Mouse (Mus musculus) embryonic facial prominence, embryonic 12.5 days (tissue): ENCODE measurements around the gene Scaf1. TPM values are rescaled to one million over a fixed set of nuclear protein-coding genes. Genes with fewer than 3 reads are reported as not detected.

Experiments
- ATAC-seq: fragments of 200-750 bp; cut with Nextera tagmentation; 2 replicates; pipeline ENCODE4 v1.8.0; 2017; ENCODE audit not compliant: insufficient number of reproducible peaks, insufficient read depth, low FRiP score, low TSS enrichment
- H3K27ac ChIP-seq: fragments of 300-500 bp; sonication (generic); 2 replicates; pipeline ENCODE4 v1.5.1; 2016; ENCODE audit warnings: mild to moderate bottlenecking
- H3K27me3 ChIP-seq: fragments of 300-500 bp; sonication (generic); 2 replicates; pipeline ENCODE4 v1.6.1; 2016; ENCODE audit warnings: mild to moderate bottlenecking, moderate library complexity
- H3K36me3 ChIP-seq: fragments of 300-500 bp; sonication (generic); 2 replicates; pipeline ENCODE4 v1.6.1; 2016; ENCODE audit warnings: mild to moderate bottlenecking
- H3K4me1 ChIP-seq: fragments of 300-500 bp; sonication (generic); 2 replicates; pipeline ENCODE4 v1.6.1; 2016
- H3K4me2 ChIP-seq: fragments of 300-500 bp; sonication (generic); replicated peaks from 2 replicates; pipeline ENCODE4 v1.6.1; 2016; ENCODE audit warnings: mild to moderate bottlenecking, moderate library complexity
- H3K4me3 ChIP-seq: fragments of 300-500 bp; sonication (generic); 2 replicates; pipeline ENCODE4 v1.5.1; 2016; ENCODE audit warnings: mild to moderate bottlenecking
- H3K9ac ChIP-seq: fragments of 300-500 bp; sonication (generic); 2 replicates; pipeline ENCODE4 v1.6.1; 2016; ENCODE audit warnings: mild to moderate bottlenecking, moderate library complexity
- H3K9me3 ChIP-seq: fragments of 300-500 bp; sonication (generic); 2 replicates; pipeline ENCODE4 v1.6.1; 2016; ENCODE audit warnings: mild to moderate bottlenecking, moderate library complexity
- WGBS: fragments of 180-500 bp; shearing (Covaris S2); methylation state at CpG from one replicate; pipeline ENCODE4 v1.1.7; 2016; 5-methylcytosine and 5-hydroxymethylcytosine counted together
- microRNA-seq: library from miRNA; unstranded; fragments of <30 nt; microRNA quantifications from one replicate; pipeline ENCODE4, GENCODE M21; 2017
- polyA plus RNA-seq: library from polyadenylated mRNA; unstranded; fragments of >200 nt; fragmentation: Nextera tagmentation; extraction: Ambion mirVana; gene quantifications from 2 replicates; pipeline ENCODE4 v1.2.1, GENCODE M21; 2016

Gene Scaf1
- polyA plus RNA-seq, 1 experiment from 2014 or later, result 43.8 TPM

DNA sequence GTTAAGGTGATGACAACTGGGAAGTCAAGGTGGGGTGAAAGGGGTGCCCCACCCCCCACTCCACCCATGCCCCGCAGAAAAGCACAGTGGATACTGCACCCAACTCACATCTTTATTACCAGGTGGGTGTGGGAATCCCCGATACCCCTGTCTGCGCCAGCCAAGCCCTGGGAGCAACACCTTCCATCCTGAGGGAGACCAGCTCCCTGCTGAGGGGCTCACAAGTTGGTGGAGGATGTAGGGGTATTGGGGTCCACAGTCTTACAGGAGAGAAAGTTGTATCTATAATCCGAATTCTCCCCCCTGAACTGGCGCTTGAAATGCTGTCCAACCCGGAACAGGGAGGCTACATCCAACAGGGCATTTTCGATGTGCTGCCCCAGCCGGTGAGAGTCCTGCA lies 56.9 kb downstream of the Scaf1 start:
- H3K27ac ChIP-seq, result no peak overlapping the region
- H3K9me3 ChIP-seq, result no peaks in the 10 kb centered on the region
- no peaks in the 10 kb centered on the region for H3K4me1 ChIP-seq
- H3K9ac ChIP-seq, result no peak overlapping the region
- ATAC-seq, result no peak
- H3K4me2 ChIP-seq, result no peak overlapping the region
- H3K4me3 ChIP-seq, result no peak overlapping the region
- 88% methylated on average over 8 of the region's 8 CpGs for WGBS
- H3K27me3 ChIP-seq, result no peaks in the 10 kb centered on the region
- peaks cover 40% of the 10 kb centered on the region for H3K36me3 ChIP-seq

DNA sequence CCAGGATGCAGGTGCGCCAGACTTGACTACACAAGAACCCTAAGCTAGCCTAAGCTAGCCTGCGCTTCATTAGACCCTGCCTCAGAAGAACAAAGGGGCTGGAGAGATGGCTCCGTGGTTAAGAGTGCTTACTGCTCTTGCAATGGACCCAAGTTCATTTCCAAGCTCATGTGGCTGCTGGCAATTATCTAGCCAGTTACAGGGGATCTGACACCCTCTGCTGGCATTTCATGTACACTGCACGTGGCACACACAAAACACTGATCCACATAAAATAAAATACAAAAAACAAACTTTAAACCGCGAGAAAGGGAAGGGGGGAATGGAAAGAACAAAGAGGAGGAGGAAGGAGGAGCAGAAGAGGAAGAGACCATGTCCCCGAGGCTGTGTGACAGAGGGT lies 58.0 kb downstream of the Scaf1 start:
- Histone ChIP-seq H3K27ac (no peak overlapping the region), H3K4me2 (no peak overlapping the region), H3K9ac (no peak overlapping the region), H3K27me3 (no peaks in the 10 kb centered on the region; the same call in 1 of the 2 replicates), H3K4me3 (no peak overlapping the region), H3K4me1 (no peaks in the 10 kb centered on the region), H3K36me3 (peaks cover 35% of the 10 kb centered on the region), H3K9me3 (no peaks in the 10 kb centered on the region)
- WGBS, result 63% methylated on average over 7 of the region's 7 CpGs
- ATAC-seq, result no peak

DNA sequence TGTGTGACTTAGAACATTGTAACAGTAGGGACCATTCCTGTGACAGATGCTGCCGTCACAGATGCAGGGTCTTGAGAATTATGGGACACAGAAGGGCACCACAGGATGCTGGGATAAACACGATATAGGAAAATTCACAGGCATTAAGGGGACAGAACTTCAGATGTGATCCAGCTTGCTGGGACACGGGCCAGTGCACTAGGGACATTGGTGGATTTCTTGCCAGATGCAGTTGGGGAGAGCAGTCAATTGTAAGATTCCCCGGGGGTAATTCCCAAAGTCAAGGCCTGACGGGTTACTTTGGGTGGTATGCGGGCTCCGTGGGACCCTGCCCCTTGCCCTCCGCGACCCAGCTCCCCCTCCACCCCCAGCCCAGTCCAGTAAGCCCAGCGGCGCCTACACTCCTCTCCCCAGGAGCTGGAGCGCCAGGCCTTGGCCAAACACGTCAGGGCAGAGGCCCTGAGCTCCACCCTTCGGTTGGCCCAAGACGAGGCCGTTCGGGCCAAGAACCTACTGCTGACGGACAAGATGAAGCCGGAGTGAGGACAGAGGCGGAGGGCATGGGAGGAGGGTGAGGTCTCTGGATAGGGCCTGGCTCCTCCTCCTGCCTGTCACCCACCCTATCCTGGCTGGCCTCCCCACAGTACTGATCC lies 58.9 kb downstream of the Scaf1 start:
- no peak for ATAC-seq
- H3K27me3 ChIP-seq, result peaks cover 2% of the 10 kb centered on the region; the same call in 1 of the 2 replicates
- H3K4me1 ChIP-seq, result peaks cover 3% of the 10 kb centered on the region; the same call in 1 of the 2 replicates
- no peaks in the 10 kb centered on the region for H3K9me3 ChIP-seq
- no peak overlapping the region for H3K9ac ChIP-seq
- WGBS, result 72% methylated on average over 20 of the region's 20 CpGs
- peaks cover 28% of the 10 kb centered on the region for H3K36me3 ChIP-seq
- H3K4me3 ChIP-seq, result no peak overlapping the region
- no peak overlapping the region for H3K4me2 ChIP-seq
- H3K27ac ChIP-seq, result no peak overlapping the region

DNA sequence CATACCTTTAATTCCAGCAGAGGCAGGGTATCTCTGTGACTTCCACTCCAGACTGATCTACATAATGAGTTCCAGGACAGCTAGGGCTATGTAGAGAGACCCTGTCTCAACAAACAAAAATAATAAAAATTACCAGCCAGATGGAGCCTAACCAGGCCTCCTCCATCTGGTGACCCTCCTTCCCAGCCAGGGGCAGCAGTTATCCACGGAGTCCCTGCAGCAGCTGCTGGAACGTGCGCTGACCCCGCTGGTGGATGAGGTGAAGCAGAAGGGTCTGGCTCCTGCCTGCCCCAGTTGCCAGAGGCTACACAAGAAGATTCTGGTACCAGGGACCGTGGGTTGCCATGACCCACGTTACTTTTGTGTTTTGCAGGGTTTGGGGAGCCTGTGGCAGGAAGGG lies 59.9 kb downstream of the Scaf1 start:
- no peak for ATAC-seq
- H3K36me3 ChIP-seq, result peaks cover 17% of the 10 kb centered on the region
- no peak overlapping the region for H3K4me2 ChIP-seq
- H3K27me3 ChIP-seq, result peaks cover 12% of the 10 kb centered on the region
- no peak overlapping the region for H3K4me3 ChIP-seq
- H3K4me1 ChIP-seq, result peaks cover 12% of the 10 kb centered on the region; the same call in 1 of the 2 replicates
- no peak overlapping the region for H3K27ac ChIP-seq
- 49% methylated on average over 6 of the region's 6 CpGs for WGBS
- no peak overlapping the region for H3K9ac ChIP-seq
- H3K9me3 ChIP-seq, result no peaks in the 10 kb centered on the region

DNA sequence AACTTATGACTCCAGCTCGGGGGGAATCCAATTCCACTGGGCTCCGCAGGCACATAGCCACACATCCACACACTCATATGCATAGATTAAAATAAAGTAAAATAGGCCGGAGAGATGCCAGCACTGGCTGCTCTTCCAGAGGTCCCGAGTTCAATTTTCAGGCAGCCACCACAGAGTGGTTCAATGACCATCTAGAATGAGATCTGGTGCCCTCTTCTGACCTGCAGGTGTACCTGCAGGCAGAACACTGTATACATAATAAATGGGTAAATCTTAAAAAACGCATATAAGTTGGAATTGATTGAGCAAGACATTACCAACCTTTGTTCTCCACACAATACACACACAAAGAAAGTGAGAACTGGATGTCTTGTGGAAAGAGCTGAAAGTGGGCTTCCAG lies 60.5 kb downstream of the Scaf1 start:
- Histone ChIP-seq H3K36me3 (peaks cover 12% of the 10 kb centered on the region), H3K4me3 (no peak overlapping the region), H3K9me3 (no peaks in the 10 kb centered on the region), H3K27ac (no peak overlapping the region), H3K4me2 (no peak overlapping the region), H3K4me1 (peaks cover 12% of the 10 kb centered on the region; the same call in 1 of the 2 replicates), H3K9ac (no peak overlapping the region), H3K27me3 (peaks cover 18% of the 10 kb centered on the region)
- no peak for ATAC-seq
- 54% methylated on average over 5 of the region's 5 CpGs for WGBS

DNA sequence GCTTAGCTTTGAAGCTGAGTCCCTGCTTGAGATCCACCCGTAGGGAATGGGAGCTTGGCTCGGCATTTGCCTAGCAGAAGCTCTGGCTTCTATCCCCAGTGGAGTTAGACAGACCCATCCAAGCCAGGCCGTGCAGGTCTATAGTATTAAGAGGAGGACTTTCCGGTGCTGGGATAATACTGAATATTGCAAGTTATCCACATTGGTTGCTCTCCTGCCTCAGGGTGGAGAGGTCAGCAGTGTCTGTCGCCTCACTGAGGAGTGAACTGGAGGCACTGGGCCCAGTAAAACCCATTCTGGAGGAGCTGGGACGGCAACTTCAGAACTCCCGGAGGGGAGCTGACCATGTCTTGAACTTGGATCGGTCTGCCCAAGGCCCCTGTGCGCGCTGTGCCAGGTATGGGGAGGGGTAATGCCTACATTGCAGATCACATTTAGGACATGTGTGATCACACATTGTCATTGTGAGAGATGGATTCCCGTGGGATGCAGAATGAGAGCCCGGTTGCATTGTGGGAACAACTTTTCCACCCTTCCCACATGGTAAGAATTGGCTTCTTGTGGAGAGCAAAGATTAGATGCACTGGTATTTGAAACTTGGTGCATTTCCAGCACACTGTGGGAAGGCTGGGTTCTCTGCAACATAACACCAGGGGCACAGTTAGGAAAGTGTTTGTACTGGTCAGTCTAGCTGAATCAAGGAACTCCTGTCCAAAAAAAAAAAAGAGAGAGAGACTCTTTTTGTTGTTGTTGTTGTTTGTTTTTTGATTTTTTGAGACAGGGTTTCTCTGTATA lies 61.9 kb downstream of the Scaf1 start:
- peaks cover 12% of the 10 kb centered on the region; the same call in 1 of the 2 replicates for H3K4me1 ChIP-seq
- ATAC-seq, result no peak
- H3K27me3 ChIP-seq, result peaks cover 32% of the 10 kb centered on the region
- H3K9ac ChIP-seq, result no peak overlapping the region
- no peak overlapping the region for H3K4me2 ChIP-seq
- 80% methylated on average over 12 of the region's 12 CpGs for WGBS
- H3K27ac ChIP-seq, result no peak overlapping the region
- no peaks in the 10 kb centered on the region for H3K9me3 ChIP-seq
- no peak overlapping the region for H3K4me3 ChIP-seq
- peaks cover 6% of the 10 kb centered on the region for H3K36me3 ChIP-seq

DNA sequence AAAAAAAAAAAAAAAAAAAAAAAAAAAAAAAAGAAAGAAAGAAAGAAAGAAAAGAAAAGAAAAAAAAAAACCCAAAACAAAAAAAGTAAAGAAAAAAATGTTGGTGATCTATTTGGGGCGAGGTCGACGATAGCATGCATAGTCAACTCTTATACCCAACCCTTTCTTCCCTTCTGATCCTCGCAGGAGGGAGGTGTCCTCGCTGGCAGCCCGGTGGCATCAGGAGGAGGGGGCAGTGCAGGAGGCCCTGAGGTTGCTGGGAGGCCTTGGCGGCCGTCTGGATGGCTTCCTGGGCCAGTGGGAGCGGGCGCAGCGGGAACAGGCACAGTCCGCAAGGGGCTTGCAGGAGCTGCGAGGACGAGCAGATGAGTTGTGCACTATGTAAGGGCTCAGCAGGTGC lies 62.6 kb downstream of the Scaf1 start:
- Histone ChIP-seq H3K27ac (no peak overlapping the region), H3K4me3 (no peak overlapping the region), H3K9ac (no peak overlapping the region), H3K4me1 (peaks cover 12% of the 10 kb centered on the region; the same call in 1 of the 2 replicates), H3K36me3 (no peaks in the 10 kb centered on the region), H3K27me3 (peaks cover 33% of the 10 kb centered on the region), H3K4me2 (no peak overlapping the region), H3K9me3 (no peaks in the 10 kb centered on the region)
- WGBS, result 44% methylated on average over 14 of the region's 14 CpGs
- no peak for ATAC-seq

Small RNAs within 50 kb of the gene (microRNA-seq; reads per million reads assigned to microRNA genes)
- 1.3 reads per million for gene Mir7054

Other genes with a start within 250 kb of the Scaf1 start
- gene Nup62, start 200.3 kb downstream of the Scaf1 start, polyA plus RNA-seq, result 102 and 104 TPM in 2 replicates
- 1.2 and 2.5 TPM in 2 replicates for gene Il4i1, start 200.0 kb downstream of the Scaf1 start, polyA plus RNA-seq
- gene Atf5, start 199.7 kb downstream of the Scaf1 start, polyA plus RNA-seq, result 5.3 and 5.8 TPM in 2 replicates
- gene Akt1s1, start 167.4 kb downstream of the Scaf1 start, polyA plus RNA-seq, result 116 and 120 TPM in 2 replicates
- 94.3 and 105 TPM in 2 replicates for gene Tbc1d17, start 167.3 kb downstream of the Scaf1 start, polyA plus RNA-seq
- 29.0 and 30.4 TPM in 2 replicates for gene Pnkp, start 159.2 kb downstream of the Scaf1 start, polyA plus RNA-seq
- gene Ptov1, start 146.6 kb downstream of the Scaf1 start, polyA plus RNA-seq, result 696 and 750 TPM in 2 replicates
- gene Med25, start 123.7 kb downstream of the Scaf1 start, polyA plus RNA-seq, result 113 and 123 TPM in 2 replicates
- gene Fuz, start 120.3 kb downstream of the Scaf1 start, polyA plus RNA-seq, result 22.4 and 23.3 TPM in 2 replicates
- gene Ap2a1, start 86.9 kb downstream of the Scaf1 start, polyA plus RNA-seq, result 76.3 and 84.7 TPM in 2 replicates
- gene Tsks, start 73.2 kb downstream of the Scaf1 start, polyA plus RNA-seq, result 0.11 and 0.19 TPM in 2 replicates
- gene Cpt1c, start 41.5 kb downstream of the Scaf1 start, polyA plus RNA-seq, result 32.9 and 35.6 TPM in 2 replicates
- 660 and 677 TPM in 2 replicates for gene Prmt1, start 29.8 kb downstream of the Scaf1 start, polyA plus RNA-seq
- gene Irf3, start 18.7 kb downstream of the Scaf1 start, polyA plus RNA-seq, result 93.3 and 95.7 TPM in 2 replicates
- gene Bcl2l12, start 17.7 kb downstream of the Scaf1 start, polyA plus RNA-seq, result 79.9 and 83.5 TPM in 2 replicates
- 23.6 and 26.1 TPM in 2 replicates for gene Rras, start 1.6 kb upstream of the Scaf1 start, polyA plus RNA-seq
- 13.7 and 16.8 TPM in 2 replicates for gene Prr12, start 36.5 kb upstream of the Scaf1 start, polyA plus RNA-seq
- 63.0 and 64.4 TPM in 2 replicates for gene Nosip, start 46.1 kb upstream of the Scaf1 start, polyA plus RNA-seq
- 23.9 and 25.0 TPM in 2 replicates for gene Prrg2, start 46.3 kb upstream of the Scaf1 start, polyA plus RNA-seq
- 302 and 306 TPM in 2 replicates for gene Rcn3, start 75.9 kb upstream of the Scaf1 start, polyA plus RNA-seq
- 25.8 and 26.0 TPM in 2 replicates for gene Fcgrt, start 87.5 kb upstream of the Scaf1 start, polyA plus RNA-seq
- 1,448 and 1,491 TPM in 2 replicates for gene Rps11, start 108.1 kb upstream of the Scaf1 start, polyA plus RNA-seq
- 1,339 and 1,342 TPM in 2 replicates for gene Rpl13a, start 112.4 kb upstream of the Scaf1 start, polyA plus RNA-seq
- 0.22 and 0.27 TPM in 2 replicates for gene Gm45713, start 119.9 kb upstream of the Scaf1 start, polyA plus RNA-seq
- 0.67 and 1.1 TPM in 2 replicates for gene Flt3l, start 120.1 kb upstream of the Scaf1 start, polyA plus RNA-seq
- 90.4 and 93.0 TPM in 2 replicates for gene Pih1d1, start 137.9 kb upstream of the Scaf1 start, polyA plus RNA-seq
- gene Aldh16a1, start 138.2 kb upstream of the Scaf1 start, polyA plus RNA-seq, result 43.8 and 45.2 TPM in 2 replicates
- 0.73 and 0.79 TPM in 2 replicates for gene Slc17a7, start 147.6 kb upstream of the Scaf1 start, polyA plus RNA-seq
- gene Gfy, start 163.2 kb upstream of the Scaf1 start, polyA plus RNA-seq, result 0.39 and 0.56 TPM in 2 replicates
- gene Pth2, start 164.6 kb upstream of the Scaf1 start, polyA plus RNA-seq, result not detected in 2 replicates
- gene Ccdc155, start 188.5 kb upstream of the Scaf1 start, polyA plus RNA-seq, result 0.94 and 1.7 TPM in 2 replicates
- gene Dkkl1, start 195.8 kb upstream of the Scaf1 start, polyA plus RNA-seq, result 1.4 and 2.3 TPM in 2 replicates
- 277 and 295 TPM in 2 replicates for gene Tead2, start 199.4 kb upstream of the Scaf1 start, polyA plus RNA-seq
- gene Cd37, start 222.8 kb upstream of the Scaf1 start, polyA plus RNA-seq, result 2.3 TPM in 2 replicates
- gene Slc6a16, start 224.7 kb upstream of the Scaf1 start, polyA plus RNA-seq, result 0.22 TPM in 1 of 2 replicates, not detected in the other